Mouse (Mus musculus): ENCODE results near the gene Dut. TPM values are rescaled to one million over a fixed set of nuclear protein-coding genes. Genes with fewer than 3 reads are reported as not detected.

Dut gene
- polyA plus RNA-seq (2015; fragmentation: Nextera tagmentation; extraction: Ambion mirVana) = 64.7 and 72.2 TPM in 2 replicates

- Histone ChIP-seq H3K36me3 (peaks cover 8% of the 10 kb centered on the region), H3K4me1 (replicated peaks) (peaks cover 22% of the 10 kb centered on the region), H3K9ac (peak within 1 kb of the TSS; percentile 88), H3K4me2 (peak within 1 kb of the TSS; percentile 74), H3K9me3 (no peaks in the 10 kb centered on the region), H3K27ac (replicated peaks) (peak within 1 kb of the TSS; percentile 91), H3K4me3 (peak within 1 kb of the TSS; percentile 79), H3K27me3 (no peaks in the 10 kb centered on the region)
- under 1% methylated on average over 96 of the region's 96 CpGs for WGBS
- ATAC-seq (ENCODE audit: low read depth) = peak; percentile 100
These were observed at the start of gene Dut for GRCm38 (mm10) chr2:125247108-125247961. Gene Dut (plus strand): TSS chr2:125247190.

GRCm38 (mm10) chr2:125208894-125209596 lies 37.9 kb upstream of the Dut start:
- WGBS = 50% methylated on average over 14 of the region's 14 CpGs
- peaks cover 11% of the 10 kb centered on the region for H3K4me1 ChIP-seq (replicated peaks)
- H3K27ac ChIP-seq (replicated peaks) = no peak overlapping the region
- no peaks in the 10 kb centered on the region for H3K36me3 ChIP-seq
- H3K9me3 ChIP-seq = no peaks in the 10 kb centered on the region
- H3K9ac ChIP-seq = no peak overlapping the region
- no peak overlapping the region for H3K4me2 ChIP-seq
- ATAC-seq (ENCODE audit: low read depth) = peak; percentile 82; the same call in 1 of the 2 replicates
- H3K27me3 ChIP-seq = no peaks in the 10 kb centered on the region
- no peak overlapping the region for H3K4me3 ChIP-seq

- 64% methylated on average over 10 of the region's 10 CpGs for WGBS
These were observed 35.0 kb upstream of the Dut start for GRCm38 (mm10) chr2:125211831-125212510.

GRCm38 (mm10) chr2:125214592-125214991 lies 32.4 kb upstream of the Dut start:
- H3K27ac ChIP-seq (replicated peaks) = no peak overlapping the region
- 4% methylated on average over 3 of the region's 3 CpGs for WGBS
- no peak overlapping the region for H3K4me3 ChIP-seq
- peaks cover 11% of the 10 kb centered on the region for H3K4me1 ChIP-seq (replicated peaks)
- H3K9me3 ChIP-seq = no peaks in the 10 kb centered on the region
- no peaks in the 10 kb centered on the region for H3K27me3 ChIP-seq
- no peak overlapping the region for H3K9ac ChIP-seq
- ATAC-seq (ENCODE audit: low read depth) = peak; percentile 61; the same call in 1 of the 2 replicates
- H3K4me2 ChIP-seq = no peak overlapping the region
- no peaks in the 10 kb centered on the region for H3K36me3 ChIP-seq

More at GRCm38 (mm10) chr2:125211831-125212510, 35.0 kb upstream of the Dut start:
- no peak for ATAC-seq (ENCODE audit: low read depth)
- Histone ChIP-seq H3K36me3 (no peaks in the 10 kb centered on the region), H3K4me3 (no peak overlapping the region), H3K4me1 (replicated peaks) (peaks cover 11% of the 10 kb centered on the region), H3K4me2 (no peak overlapping the region), H3K9me3 (no peaks in the 10 kb centered on the region), H3K9ac (no peak overlapping the region), H3K27me3 (no peaks in the 10 kb centered on the region), H3K27ac (replicated peaks) (no peak overlapping the region)

- no peak overlapping the region for H3K4me2 ChIP-seq
- 66% methylated on average over 6 of the region's 6 CpGs for WGBS
- no peaks in the 10 kb centered on the region for H3K36me3 ChIP-seq
- ATAC-seq (ENCODE audit: low read depth) = no peak
- H3K4me1 ChIP-seq (replicated peaks) = peaks cover under 1% of the 10 kb centered on the region; the same call in 1 of the 2 replicates
- no peak overlapping the region for H3K27ac ChIP-seq (replicated peaks)
- H3K9me3 ChIP-seq = no peaks in the 10 kb centered on the region
- H3K27me3 ChIP-seq = no peaks in the 10 kb centered on the region
- no peak overlapping the region for H3K4me3 ChIP-seq
- no peak overlapping the region for H3K9ac ChIP-seq
These were observed 29.7 kb upstream of the Dut start for GRCm38 (mm10) chr2:125217286-125217685.

- no peaks in the 10 kb centered on the region for H3K4me1 ChIP-seq (replicated peaks)
- H3K27ac ChIP-seq (replicated peaks) = no peak overlapping the region
- no peak overlapping the region for H3K4me2 ChIP-seq
- no peaks in the 10 kb centered on the region for H3K9me3 ChIP-seq
- no peak overlapping the region for H3K9ac ChIP-seq
- no peaks in the 10 kb centered on the region for H3K27me3 ChIP-seq
- WGBS = 91% methylated on average over 1 of the region's 1 CpGs
- no peak overlapping the region for H3K4me3 ChIP-seq
- ATAC-seq (ENCODE audit: low read depth) = no peak
- no peaks in the 10 kb centered on the region for H3K36me3 ChIP-seq
These were observed 28.4 kb upstream of the Dut start for GRCm38 (mm10) chr2:125218566-125218965.

GRCm38 (mm10) chr2:125219268-125219667 lies 27.7 kb upstream of the Dut start:
- no peaks in the 10 kb centered on the region for H3K36me3 ChIP-seq
- no peak for ATAC-seq (ENCODE audit: low read depth)
- H3K4me2 ChIP-seq = no peak overlapping the region
- H3K4me3 ChIP-seq = no peak overlapping the region
- H3K9me3 ChIP-seq = no peaks in the 10 kb centered on the region
- H3K4me1 ChIP-seq (replicated peaks) = no peaks in the 10 kb centered on the region
- H3K9ac ChIP-seq = no peak overlapping the region
- no peak overlapping the region for H3K27ac ChIP-seq (replicated peaks)
- no peaks in the 10 kb centered on the region for H3K27me3 ChIP-seq
- 82% methylated on average over 3 of the region's 3 CpGs for WGBS

- no peak for ATAC-seq (ENCODE audit: low read depth)
- H3K36me3 ChIP-seq = no peaks in the 10 kb centered on the region
- no peak overlapping the region for H3K4me2 ChIP-seq
- no peaks in the 10 kb centered on the region for H3K9me3 ChIP-seq
- 87% methylated on average over 1 of the region's 1 CpGs for WGBS
- no peak overlapping the region for H3K9ac ChIP-seq
- no peaks in the 10 kb centered on the region for H3K4me1 ChIP-seq (replicated peaks)
- no peak overlapping the region for H3K4me3 ChIP-seq
- H3K27me3 ChIP-seq = no peaks in the 10 kb centered on the region
- no peak overlapping the region for H3K27ac ChIP-seq (replicated peaks)
These were observed 25.3 kb upstream of the Dut start for GRCm38 (mm10) chr2:125221673-125222072.

GRCm38 (mm10) chr2:125228472-125229409 lies 18.2 kb upstream of the Dut start:
- Histone ChIP-seq H3K4me3 (no peak overlapping the region), H3K4me2 (no peak overlapping the region), H3K4me1 (replicated peaks) (no peaks in the 10 kb centered on the region), H3K9me3 (no peaks in the 10 kb centered on the region), H3K27me3 (no peaks in the 10 kb centered on the region), H3K36me3 (no peaks in the 10 kb centered on the region), H3K9ac (no peak overlapping the region), H3K27ac (replicated peaks) (no peak overlapping the region)
- 87% methylated on average over 11 of the region's 11 CpGs for WGBS
- ATAC-seq (ENCODE audit: low read depth) = no peak

- no peak overlapping the region for H3K4me2 ChIP-seq
- H3K4me3 ChIP-seq = no peak overlapping the region
- 89% methylated on average over 4 of the region's 4 CpGs for WGBS
- H3K9me3 ChIP-seq = no peaks in the 10 kb centered on the region
- no peaks in the 10 kb centered on the region for H3K27me3 ChIP-seq
- no peaks in the 10 kb centered on the region for H3K36me3 ChIP-seq
- H3K27ac ChIP-seq (replicated peaks) = no peak overlapping the region
- no peak overlapping the region for H3K9ac ChIP-seq
- no peak for ATAC-seq (ENCODE audit: low read depth)
- no peaks in the 10 kb centered on the region for H3K4me1 ChIP-seq (replicated peaks)
These were observed 14.8 kb upstream of the Dut start for GRCm38 (mm10) chr2:125232183-125232582.

GRCm38 (mm10) chr2:125233537-125233936 lies 13.5 kb upstream of the Dut start:
- H3K4me1 ChIP-seq (replicated peaks) = no peaks in the 10 kb centered on the region
- H3K27ac ChIP-seq (replicated peaks) = no peak overlapping the region
- ATAC-seq (ENCODE audit: low read depth) = no peak
- no peak overlapping the region for H3K9ac ChIP-seq
- H3K36me3 ChIP-seq = no peaks in the 10 kb centered on the region
- no peaks in the 10 kb centered on the region for H3K9me3 ChIP-seq
- no peak overlapping the region for H3K4me3 ChIP-seq
- H3K27me3 ChIP-seq = no peaks in the 10 kb centered on the region
- no peak overlapping the region for H3K4me2 ChIP-seq
- 92% methylated on average over 2 of the region's 2 CpGs for WGBS

All from neural tube, embryonic 13.5 days (tissue).